Mouse (Mus musculus): Measurements from ENCODE around the gene Ip6k1. TPM values are rescaled to one million over a fixed set of nuclear protein-coding genes. Genes with fewer than 3 reads are reported as not detected.

The Ip6k1 gene
- polyA plus RNA-seq, 1 experiment from 2014 or later, result 29.3 TPM

- DNase-seq, result peak; percentile 56
- peak overlapping the region; percentile 98 for H3K27ac ChIP-seq
- H3K4me3 ChIP-seq (replicated peaks), result peak overlapping the region; percentile 83
- H3K4me2 ChIP-seq, result peak overlapping the region; percentile 93
- H3K27me3 ChIP-seq, result no peaks in the 10 kb centered on the region
- no peaks in the 10 kb centered on the region for H3K9me3 ChIP-seq (replicated peaks)
- ATAC-seq (ENCODE audit: low read depth), result no peak
- H3K36me3 ChIP-seq, result peaks cover 61% of the 10 kb centered on the region
- H3K9ac ChIP-seq, result peak overlapping the region; percentile 94
- H3K4me1 ChIP-seq (replicated peaks), result peaks cover 91% of the 10 kb centered on the region
- WGBS (ENCODE audit: insufficient replicate concordance), result 11% methylated on average over 4 of the region's 4 CpGs
These were observed 18.8 kb upstream of the Ip6k1 start for GRCm38 (mm10) chr9:107983421-107983890.

DNA sequence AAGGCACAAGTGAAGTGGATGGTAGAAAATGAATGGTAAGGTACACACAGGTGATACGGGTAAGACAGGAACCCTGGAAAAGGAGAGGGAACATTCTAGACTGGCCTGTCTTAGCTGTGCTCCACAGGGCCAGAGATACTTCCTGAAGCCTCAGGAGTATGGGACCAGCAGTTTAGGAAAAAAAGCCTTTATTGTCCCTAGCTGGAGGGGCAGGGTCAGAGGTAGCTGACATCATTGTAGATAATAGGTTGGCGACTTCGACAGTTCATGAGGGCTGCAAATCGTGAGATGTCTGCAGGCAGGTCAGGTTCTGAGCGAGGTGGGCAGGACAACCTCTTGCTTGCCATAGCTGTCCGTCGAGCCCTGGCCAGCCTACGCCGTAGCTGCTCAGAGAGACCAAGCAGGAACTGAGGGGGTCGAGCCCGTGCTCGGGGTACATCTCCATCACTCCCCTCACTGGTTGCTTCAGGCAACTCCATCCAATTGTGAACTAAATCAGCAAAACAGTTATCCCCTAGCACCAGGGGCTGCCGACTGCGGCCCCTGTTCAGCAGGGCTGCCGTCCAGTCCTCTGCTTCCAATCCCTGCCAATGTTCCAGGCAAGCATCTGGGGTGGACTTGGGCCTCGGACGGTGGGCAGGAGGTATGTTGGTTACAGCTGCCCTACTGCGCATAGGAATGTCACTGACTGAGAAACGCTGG, 18.1 kb upstream of the Ip6k1 start:
- WGBS (ENCODE audit: insufficient replicate concordance), result 24% methylated on average over 19 of the region's 19 CpGs
- H3K4me2 ChIP-seq, result peak overlapping the region; percentile 93
- ATAC-seq (ENCODE audit: low read depth) (no peak), DNase-seq (no peak)
- peaks cover 54% of the 10 kb centered on the region for H3K36me3 ChIP-seq
- no peaks in the 10 kb centered on the region for H3K27me3 ChIP-seq
- H3K9me3 ChIP-seq (replicated peaks), result no peaks in the 10 kb centered on the region
- H3K27ac ChIP-seq, result peak overlapping the region; percentile 98
- H3K4me1 ChIP-seq (replicated peaks), result peaks cover 83% of the 10 kb centered on the region
- H3K4me3 ChIP-seq (replicated peaks), result peak overlapping the region; percentile 83
- H3K9ac ChIP-seq, result peak overlapping the region; percentile 94

- Histone ChIP-seq H3K4me2 (peak overlapping the region; percentile 93), H3K9me3 (replicated peaks) (no peaks in the 10 kb centered on the region), H3K27ac (peak overlapping the region; percentile 98), H3K9ac (peak overlapping the region; percentile 94), H3K4me1 (replicated peaks) (peaks cover 81% of the 10 kb centered on the region), H3K27me3 (no peaks in the 10 kb centered on the region), H3K4me3 (replicated peaks) (peak overlapping the region; percentile 83), H3K36me3 (peaks cover 49% of the 10 kb centered on the region)
- DNase-seq (no peak), ATAC-seq (ENCODE audit: low read depth) (no peak)
- 9% methylated on average over 9 of the region's 9 CpGs for WGBS (ENCODE audit: insufficient replicate concordance)
These were observed 17.6 kb upstream of the Ip6k1 start for GRCm38 (mm10) chr9:107984754-107985055.

GRCm38 (mm10) chr9:107985131-107986119, 16.9 kb upstream of the Ip6k1 start, which contains the start of gene Inka1:
Gene Inka1, minus strand, starts transcription at chr9:107985879.
- Histone ChIP-seq H3K4me3 (replicated peaks) (peak within 1 kb of the TSS; percentile 83), H3K4me1 (replicated peaks) (peaks cover 81% of the 10 kb centered on the region), H3K27me3 (no peaks in the 10 kb centered on the region), H3K9me3 (replicated peaks) (no peaks in the 10 kb centered on the region), H3K36me3 (peaks cover 42% of the 10 kb centered on the region), H3K27ac (peak within 1 kb of the TSS; percentile 98), H3K4me2 (peak within 1 kb of the TSS; percentile 93), H3K9ac (peak within 1 kb of the TSS; percentile 94)
- under 1% methylated on average over 58 of the region's 58 CpGs for WGBS (ENCODE audit: insufficient replicate concordance)
- DNase-seq (peak; percentile 86), ATAC-seq (ENCODE audit: low read depth) (peak; percentile 75)

GRCm38 (mm10) chr9:107986376-107986775, 15.9 kb upstream of the Ip6k1 start:
- H3K4me3 ChIP-seq (replicated peaks), result peak overlapping the region; percentile 83
- H3K27ac ChIP-seq, result peak overlapping the region; percentile 98
- H3K9me3 ChIP-seq (replicated peaks), result no peaks in the 10 kb centered on the region
- DNase-seq (peak; percentile 73), ATAC-seq (ENCODE audit: low read depth) (no peak)
- H3K4me2 ChIP-seq, result peak overlapping the region; percentile 93
- under 1% methylated on average over 18 of the region's 18 CpGs for WGBS (ENCODE audit: insufficient replicate concordance)
- H3K9ac ChIP-seq, result peak overlapping the region; percentile 94
- no peaks in the 10 kb centered on the region for H3K27me3 ChIP-seq
- peaks cover 32% of the 10 kb centered on the region for H3K36me3 ChIP-seq
- peaks cover 72% of the 10 kb centered on the region for H3K4me1 ChIP-seq (replicated peaks)

DNA sequence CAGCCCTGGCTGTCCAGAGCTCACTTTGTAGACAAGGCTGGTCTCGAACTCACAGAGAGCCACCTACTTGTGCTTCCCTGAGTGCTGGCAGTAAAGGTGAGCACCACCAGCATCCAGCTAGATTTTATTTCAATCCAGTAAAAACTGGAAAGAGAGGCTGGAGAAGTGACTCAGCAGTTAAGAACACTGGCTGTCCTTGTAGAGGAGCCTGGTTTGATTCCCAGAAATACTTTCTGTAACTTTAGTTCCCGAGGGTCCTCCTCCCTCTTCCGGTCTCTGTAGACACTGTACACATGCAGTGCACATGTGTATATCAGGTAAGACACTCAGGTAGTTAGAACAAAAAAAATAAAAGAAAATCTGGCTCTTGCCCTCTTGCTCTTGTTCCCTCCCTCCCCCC, 14.4 kb upstream of the Ip6k1 start:
- no peak overlapping the region for H3K9ac ChIP-seq
- 69% methylated on average over 3 of the region's 3 CpGs for WGBS (ENCODE audit: insufficient replicate concordance)
- no peak overlapping the region for H3K27ac ChIP-seq
- H3K4me2 ChIP-seq, result no peak overlapping the region
- peaks cover 56% of the 10 kb centered on the region for H3K4me1 ChIP-seq (replicated peaks)
- H3K27me3 ChIP-seq, result no peaks in the 10 kb centered on the region
- peaks cover 19% of the 10 kb centered on the region for H3K36me3 ChIP-seq
- H3K9me3 ChIP-seq (replicated peaks), result no peaks in the 10 kb centered on the region
- no peak overlapping the region for H3K4me3 ChIP-seq (replicated peaks)
- DNase-seq (no peak), ATAC-seq (ENCODE audit: low read depth) (no peak)

GRCm38 (mm10) chr9:107992197-107992596, 10.1 kb upstream of the Ip6k1 start, which contains the start of gene Cdhr4:
Gene Cdhr4, plus strand, starts transcription at chr9:107992497.
- Histone ChIP-seq H3K9ac (no peak within 1 kb of the TSS), H3K27me3 (no peaks in the 10 kb centered on the region), H3K4me2 (no peak within 1 kb of the TSS), H3K36me3 (no peaks in the 10 kb centered on the region), H3K9me3 (replicated peaks) (no peaks in the 10 kb centered on the region), H3K27ac (no peak within 1 kb of the TSS), H3K4me1 (replicated peaks) (peaks cover 24% of the 10 kb centered on the region), H3K4me3 (replicated peaks) (no peak within 1 kb of the TSS)
- 80% methylated on average over 2 of the region's 2 CpGs for WGBS (ENCODE audit: insufficient replicate concordance)
- DNase-seq, result no peak
- no peak for ATAC-seq (ENCODE audit: low read depth)

- ATAC-seq (ENCODE audit: low read depth), result no peak
- WGBS (ENCODE audit: insufficient replicate concordance), result 82% methylated on average over 11 of the region's 11 CpGs
- no peaks in the 10 kb centered on the region for H3K36me3 ChIP-seq
These were observed 9.3 kb upstream of the Ip6k1 start for GRCm38 (mm10) chr9:107993013-107993412.

GRCm38 (mm10) chr9:107994464-107994863, 7.8 kb upstream of the Ip6k1 start:
- Histone ChIP-seq H3K36me3 (no peaks in the 10 kb centered on the region), H3K4me3 (replicated peaks) (no peak overlapping the region), H3K27ac (0 out of 2 replicates have a peak overlapping the region, but pooled peaks have one; percentile 15), H3K9me3 (replicated peaks) (no peaks in the 10 kb centered on the region), H3K27me3 (0 out of 2 replicates have a peak, but pooled peaks cover 4% of the 10 kb centered on the region), H3K9ac (no peak overlapping the region), H3K4me2 (no peak overlapping the region), H3K4me1 (replicated peaks) (peaks cover 16% of the 10 kb centered on the region)
- no peak for DNase-seq
- ATAC-seq (ENCODE audit: low read depth), result no peak
- WGBS (ENCODE audit: insufficient replicate concordance), result 19% methylated on average over 2 of the region's 2 CpGs

More at GRCm38 (mm10) chr9:107993013-107993412, 9.3 kb upstream of the Ip6k1 start:
- no peaks in the 10 kb centered on the region for H3K27me3 ChIP-seq
- H3K27ac ChIP-seq, result no peak overlapping the region
- no peaks in the 10 kb centered on the region for H3K9me3 ChIP-seq (replicated peaks)
- H3K9ac ChIP-seq, result no peak overlapping the region
- no peak for DNase-seq
- H3K4me2 ChIP-seq, result no peak overlapping the region
- no peak overlapping the region for H3K4me3 ChIP-seq (replicated peaks)
- peaks cover 17% of the 10 kb centered on the region for H3K4me1 ChIP-seq (replicated peaks)

DNA sequence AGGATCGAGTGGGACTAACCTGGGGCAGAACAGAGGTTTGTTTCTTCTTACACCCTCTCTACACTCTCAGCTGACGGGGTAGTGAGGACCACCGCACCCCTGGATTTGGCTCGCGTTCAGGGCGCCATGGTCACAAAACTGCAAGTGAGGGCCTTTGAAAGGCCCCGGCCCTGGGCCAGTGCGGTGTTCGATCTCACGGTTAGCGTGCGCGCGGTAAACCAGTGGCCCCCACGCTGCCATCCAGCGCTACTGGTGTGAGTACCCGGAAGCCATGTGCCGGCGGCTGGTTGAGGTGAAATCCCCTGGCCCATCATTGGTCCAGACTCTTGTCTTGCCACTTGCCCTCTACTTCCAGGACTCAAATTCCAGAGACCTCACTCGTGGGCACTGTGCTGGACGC, 6.8 kb upstream of the Ip6k1 start:
- H3K4me2 ChIP-seq, result no peak overlapping the region
- no peaks in the 10 kb centered on the region for H3K9me3 ChIP-seq (replicated peaks)
- ATAC-seq (ENCODE audit: low read depth) (no peak), DNase-seq (no peak)
- H3K4me1 ChIP-seq (replicated peaks), result peaks cover 6% of the 10 kb centered on the region; the same call in 1 of the 2 replicates
- H3K9ac ChIP-seq, result no peak overlapping the region
- H3K4me3 ChIP-seq (replicated peaks), result no peak overlapping the region
- H3K27me3 ChIP-seq, result 0 out of 2 replicates have a peak, but pooled peaks cover 4% of the 10 kb centered on the region
- no peaks in the 10 kb centered on the region for H3K36me3 ChIP-seq
- H3K27ac ChIP-seq, result no peak overlapping the region
- 88% methylated on average over 21 of the region's 21 CpGs for WGBS (ENCODE audit: insufficient replicate concordance)

- no peaks in the 10 kb centered on the region for H3K36me3 ChIP-seq
- no peak for DNase-seq
- 77% methylated on average over 5 of the region's 5 CpGs for WGBS (ENCODE audit: insufficient replicate concordance)
- no peak for ATAC-seq (ENCODE audit: low read depth)
- peaks cover 9% of the 10 kb centered on the region for H3K4me1 ChIP-seq (replicated peaks)
- no peaks in the 10 kb centered on the region for H3K9me3 ChIP-seq (replicated peaks)
- H3K27me3 ChIP-seq, result 0 out of 2 replicates have a peak, but pooled peaks cover 4% of the 10 kb centered on the region
- no peak within 1 kb of the TSS for H3K9ac ChIP-seq
- no peak within 1 kb of the TSS for H3K4me3 ChIP-seq (replicated peaks)
- no peak within 1 kb of the TSS for H3K4me2 ChIP-seq
- no peak within 1 kb of the TSS for H3K27ac ChIP-seq
These were observed 6.3 kb upstream of the Ip6k1 start, which contains the start of gene Gm20662 for GRCm38 (mm10) chr9:107996049-107996448. Gene Gm20662, plus strand, starts transcription at chr9:107996349.

Measured in liver, embryonic 13.5 days (tissue).